Mouse (Mus musculus): ENCODE measurements at regions not wholly inside any gene's neighbourhood (a gene's known extent, or its start where the extent isn't known, plus 50 kb on each side); places are given as distances from the start of the nearest gene placed in this dataset.

GRCm38 (mm10) chr7:142810711-142811110 lies 67.5 kb upstream of the Ins2 start:
- peaks cover 2 to 9% of the 10 kb centered on the region in 2 experiments; a peak in 3 of 4 replicates for H3K27me3 ChIP-seq (ENCODE audit: control insufficient read depth in 1 of 2, insufficient read depth in 2 of 2, low read length in 2 of 2)

GRCm38 (mm10) chr7:142799424-142799823 lies 56.2 kb upstream of the Ins2 start:
- Histone ChIP-seq H3K4me3 (ENCODE audit: control insufficient read depth in 1 of 2, insufficient read depth in 1 of 2, low read depth in 2 of 2, low read length in 2 of 2) (no peak overlapping the region), H3K27me3 (ENCODE audit: control insufficient read depth in 1 of 2, insufficient read depth in 2 of 2, low read length in 2 of 2) (peaks cover 0 to 8% of the 10 kb centered on the region in 2 experiments), H3K79me2 (ENCODE audit: control insufficient read depth, insufficient read depth, low read length, poor library complexity) (no peaks in the 10 kb centered on the region), H3K9ac (ENCODE audit: control insufficient read depth, low read depth, low read length, poor library complexity, severe bottlenecking) (no peak overlapping the region), H3K9me3 (replicated peaks; ENCODE audit: insufficient read depth, low read length) (no peaks in the 10 kb centered on the region), H3K36me3 (ENCODE audit: control insufficient read depth in 1 of 2, insufficient read depth in 2 of 2, low read length in 2 of 2) (no peaks in the 10 kb centered on the region), H3K27ac (ENCODE audit: control insufficient read depth, low read depth, low read length) (no peak overlapping the region), H3K4me1 (ENCODE audit: control insufficient read depth in 1 of 2, insufficient read depth in 2 of 2, low read length in 2 of 2) (no peaks in the 10 kb centered on the region; a peak in 1 of 4 replicates)
- TF ChIP-seq ZC3H11A (IDR thresholded peaks at IDR 0.05; ENCODE audit: low read depth, low read length) (peak; percentile 33; the same call in 1 of the 2 replicates), TCF12 (IDR thresholded peaks at IDR 0.05; ENCODE audit: low read depth, low read length) (no peak), ELF1 (IDR thresholded peaks at IDR 0.05; ENCODE audit: low read depth, low read length) (no peak), MAX (IDR thresholded peaks at IDR 0.05; ENCODE audit: low read length) (no peak), MAFK (IDR thresholded peaks at IDR 0.05; ENCODE audit: borderline replicate concordance, low read depth, low read length) (no peak), SMC3 (IDR thresholded peaks at IDR 0.05; ENCODE audit: low read depth, low read length) (peak; percentile 70), USF1 (IDR thresholded peaks at IDR 0.05; ENCODE audit: low read depth, low read length) (no peak), NRF1 (IDR thresholded peaks at IDR 0.05; ENCODE audit: insufficient read depth, low read depth, low read length, poor library complexity, severe bottlenecking) (no peak), TAL1 (IDR thresholded peaks at IDR 0.05; ENCODE audit: low read length) (no peak), CHD2 (IDR thresholded peaks at IDR 0.05; ENCODE audit: low read length) (no peak), BHLHE40 (IDR thresholded peaks at IDR 0.05; ENCODE audit: borderline replicate concordance, low read depth, low read length) (no peak), RAD21 (IDR thresholded peaks at IDR 0.05; ENCODE audit: low read depth, low read length) (peak; percentile 53), ZMIZ1 (IDR thresholded peaks at IDR 0.05; ENCODE audit: low read depth, low read length) (no peak), ETS1 (IDR thresholded peaks at IDR 0.05; ENCODE audit: low read depth, low read length) (no peak), CTCF (IDR thresholded peaks at IDR 0.05 in 2 of 3, conservative IDR thresholded peaks at IDR 0.05 in 1 of 3; ENCODE audit: control insufficient read depth in 1 of 3, insufficient read depth in 1 of 3, low read depth in 2 of 3, low read length in 3 of 3, poor library complexity in 1 of 3, severe bottlenecking in 1 of 3) (peak; percentile 54 to 80 (median 73))
- peak; percentile 57 for DNase-seq (ENCODE audit: low read depth, low spot score)

More at GRCm38 (mm10) chr7:142810711-142811110, 67.5 kb upstream of the Ins2 start:
- no peaks in the 10 kb centered on the region for H3K79me2 ChIP-seq (ENCODE audit: control insufficient read depth, insufficient read depth, low read length, poor library complexity)
- H3K4me1 ChIP-seq (ENCODE audit: control insufficient read depth in 1 of 2, insufficient read depth in 2 of 2, low read length in 2 of 2): no peaks in the 10 kb centered on the region
- no peaks in the 10 kb centered on the region for H3K36me3 ChIP-seq (ENCODE audit: control insufficient read depth in 1 of 2, insufficient read depth in 2 of 2, low read length in 2 of 2)
- H3K9ac ChIP-seq (ENCODE audit: control insufficient read depth, low read depth, low read length, poor library complexity, severe bottlenecking): no peak overlapping the region
- DNase-seq (ENCODE audit: low read depth, low spot score): no peak
- H3K9me3 ChIP-seq (replicated peaks; ENCODE audit: insufficient read depth, low read length): no peaks in the 10 kb centered on the region
- no peak for TF ChIP-seq TCF12 (IDR thresholded peaks at IDR 0.05; ENCODE audit: low read depth, low read length)
- no peak for TF ChIP-seq MEF2A (IDR thresholded peaks at IDR 0.05; ENCODE audit: extremely low read depth, insufficient replicate concordance, low read depth, low read length, poor library complexity, severe bottlenecking)
- no peak for TF ChIP-seq POLR2AphosphoS2 (IDR thresholded peaks at IDR 0.05; ENCODE audit: low read length)
- no peak for TF ChIP-seq MAFK (IDR thresholded peaks at IDR 0.05; ENCODE audit: borderline replicate concordance, low read depth, low read length)
- no peak for TF ChIP-seq HCFC1 (IDR thresholded peaks at IDR 0.05; ENCODE audit: low read depth, low read length)
- TF ChIP-seq NRF1 (IDR thresholded peaks at IDR 0.05; ENCODE audit: insufficient read depth, low read depth, low read length, poor library complexity, severe bottlenecking): no peak
- no peak for TF ChIP-seq CTCF (IDR thresholded peaks at IDR 0.05 in 2 of 3, conservative IDR thresholded peaks at IDR 0.05 in 1 of 3; ENCODE audit: control insufficient read depth in 1 of 3, insufficient read depth in 1 of 3, low read depth in 2 of 3, low read length in 3 of 3, poor library complexity in 1 of 3, severe bottlenecking in 1 of 3)
- TF ChIP-seq ZMIZ1 (IDR thresholded peaks at IDR 0.05; ENCODE audit: low read depth, low read length): no peak
- no peak overlapping the region for H3K4me3 ChIP-seq (ENCODE audit: control insufficient read depth in 1 of 2, insufficient read depth in 1 of 2, low read depth in 2 of 2, low read length in 2 of 2)
- no peak overlapping the region for H3K27ac ChIP-seq (ENCODE audit: control insufficient read depth, low read depth, low read length)
